Mouse (Mus musculus) adrenal gland, adult 10 weeks (tissue): ENCODE results near the gene 5330417C22Rik. TPM values are rescaled to one million over a fixed set of nuclear protein-coding genes. Genes with fewer than 3 reads are reported as not detected.

Experiments
- polyA plus RNA-seq: library from polyadenylated mRNA; stranded (reverse); fragments of 350-450 nt; fragmentation: Illumina TruSeq; extraction: RNeasy Lipid Tissue Mini Kit (QIAGEN cat#74804); gene quantifications from one replicate; pipeline ENCODE4 v1.2.3, GENCODE M21; 2014; ENCODE audit warnings: low read depth, low replicate concordance

5330417C22Rik gene
- 1.0 TPM for polyA plus RNA-seq

DNA sequence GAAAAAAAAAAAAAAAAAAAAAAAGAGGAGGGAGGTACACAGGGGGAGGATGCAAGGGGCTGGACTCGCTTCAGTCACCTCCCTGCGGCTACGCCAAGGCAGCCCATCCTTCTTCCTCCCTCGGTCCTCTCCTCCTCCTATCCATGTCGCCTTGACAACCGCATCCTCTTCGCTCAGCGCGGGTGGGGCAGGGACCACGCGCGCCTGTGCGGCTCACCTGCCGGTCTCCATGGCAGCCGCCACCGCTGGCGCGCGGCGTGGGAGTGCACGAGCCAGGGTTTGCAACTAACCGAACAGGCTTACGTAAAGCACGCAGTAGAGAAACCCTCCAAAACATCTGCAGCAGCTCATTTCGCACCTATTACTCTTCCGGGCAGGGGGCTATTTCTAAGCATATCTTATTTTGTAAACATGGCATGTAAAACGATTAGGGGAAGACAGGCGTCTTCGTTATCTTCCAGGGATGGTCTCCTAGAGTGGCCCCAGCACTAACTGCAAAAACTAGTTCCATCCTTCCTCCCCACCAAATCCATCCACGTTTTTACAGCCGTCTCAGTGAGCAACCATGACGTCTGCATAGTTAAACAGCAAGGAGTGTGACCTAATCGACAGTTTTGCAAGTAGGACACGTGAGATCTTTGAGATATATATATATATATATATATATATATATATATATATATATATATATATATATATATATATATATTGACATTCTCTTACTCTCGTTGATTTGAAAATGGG, at the start of gene 5330417C22Rik:
TSS of gene 5330417C22Rik (minus strand) at position 20 of the 744 bp plus-strand sequence.

DNA sequence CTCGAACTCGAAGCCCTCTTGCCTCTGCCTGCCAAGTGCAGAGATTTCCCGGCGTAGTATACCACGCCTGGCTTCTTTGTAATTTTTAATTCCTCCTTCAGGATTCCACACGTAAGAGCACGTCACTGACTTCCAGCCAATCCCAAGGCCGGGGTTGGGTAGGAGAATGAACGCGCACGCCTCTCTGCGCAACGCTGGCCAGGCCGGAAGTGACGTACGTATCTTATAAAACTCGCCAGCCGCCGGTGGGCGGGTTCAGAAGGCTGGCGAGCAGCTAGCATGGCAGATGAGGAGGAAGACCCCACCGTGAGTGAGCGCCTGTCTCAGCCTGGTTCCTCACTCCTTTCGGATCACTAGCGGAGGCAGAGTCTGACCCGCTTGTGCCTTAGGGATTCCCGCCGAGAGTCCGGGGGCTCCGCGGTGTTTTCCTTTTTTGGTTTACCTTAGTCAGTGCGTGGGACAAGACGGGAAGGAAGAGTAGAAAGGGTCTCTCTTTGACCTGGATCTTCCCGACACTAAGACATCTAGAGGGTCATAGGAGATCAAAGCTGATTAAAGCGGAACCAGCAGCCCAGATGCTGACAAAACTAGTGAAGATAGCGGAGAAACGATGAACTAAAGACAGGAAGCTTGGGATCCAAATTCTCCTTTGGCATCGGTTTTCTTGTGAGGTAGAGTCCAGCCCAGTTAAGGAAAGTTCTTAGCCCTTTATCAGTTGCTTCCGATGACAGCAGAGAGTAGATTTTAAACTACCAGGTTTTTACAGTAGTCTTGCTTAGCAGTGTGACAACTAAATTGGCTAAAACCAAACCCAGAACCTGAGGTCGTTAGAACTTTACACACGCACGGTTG, 35.3 kb upstream of the 5330417C22Rik start, which contains the start of gene Taf13:
TSS of gene Taf13 (plus strand) at position 256 of the 852 bp plus-strand sequence.

DNA sequence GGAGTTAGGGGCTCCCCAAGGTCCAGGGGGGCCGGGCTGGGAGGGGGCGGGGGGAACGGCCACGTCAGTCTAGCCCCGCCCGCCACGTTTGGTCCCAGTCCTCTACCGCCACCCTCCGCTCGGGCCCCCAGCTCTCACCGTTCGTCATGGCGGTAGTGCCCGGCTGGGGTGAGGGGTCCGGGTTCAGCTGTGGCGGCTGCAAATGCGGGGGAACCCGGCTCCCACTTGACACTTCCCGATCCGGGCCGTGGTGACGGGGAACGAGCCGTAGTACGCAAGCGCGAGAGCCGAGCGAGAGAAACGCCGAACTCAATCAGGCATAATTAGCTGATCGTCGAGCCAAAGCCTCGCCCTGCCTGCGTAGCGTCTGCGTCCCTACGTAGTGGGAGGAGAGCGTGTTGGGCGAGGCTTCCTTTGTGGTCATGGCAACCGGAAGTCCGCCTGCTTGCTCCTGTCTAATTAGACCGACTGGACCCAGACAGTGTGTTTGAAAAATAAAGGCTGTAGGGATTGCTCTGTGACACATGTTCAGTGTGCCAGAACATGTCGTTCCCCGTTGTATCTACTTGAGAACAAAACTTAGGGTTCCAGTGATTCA, 25.9 kb upstream of the 5330417C22Rik start, which contains the start of gene Tmem167b:
TSS of gene Tmem167b (minus strand) at position 334 of the 598 bp plus-strand sequence.

DNA sequence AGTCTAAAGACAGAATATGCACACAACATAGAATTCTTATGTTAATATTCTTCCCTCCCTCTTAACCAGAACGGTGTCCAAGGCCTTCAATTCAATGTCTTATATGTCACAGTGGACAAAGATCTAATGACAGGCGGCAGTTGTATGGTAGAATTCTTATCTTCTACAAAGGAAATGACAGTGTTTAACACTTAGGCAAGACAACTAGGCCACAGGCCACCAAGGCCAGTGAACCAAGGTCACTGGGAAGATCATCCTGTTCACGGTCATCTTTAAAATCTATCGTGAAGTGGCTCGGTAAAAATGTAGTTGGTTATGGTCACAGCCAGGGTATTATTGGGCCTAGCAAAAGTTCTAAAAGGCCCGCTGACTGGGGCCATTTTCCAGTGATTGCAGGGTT, 2.4 kb downstream of the 5330417C22Rik start, which contains the start of gene 1700013F07Rik:
TSS of gene 1700013F07Rik (plus strand) at position 200 of the 400 bp plus-strand sequence.

DNA sequence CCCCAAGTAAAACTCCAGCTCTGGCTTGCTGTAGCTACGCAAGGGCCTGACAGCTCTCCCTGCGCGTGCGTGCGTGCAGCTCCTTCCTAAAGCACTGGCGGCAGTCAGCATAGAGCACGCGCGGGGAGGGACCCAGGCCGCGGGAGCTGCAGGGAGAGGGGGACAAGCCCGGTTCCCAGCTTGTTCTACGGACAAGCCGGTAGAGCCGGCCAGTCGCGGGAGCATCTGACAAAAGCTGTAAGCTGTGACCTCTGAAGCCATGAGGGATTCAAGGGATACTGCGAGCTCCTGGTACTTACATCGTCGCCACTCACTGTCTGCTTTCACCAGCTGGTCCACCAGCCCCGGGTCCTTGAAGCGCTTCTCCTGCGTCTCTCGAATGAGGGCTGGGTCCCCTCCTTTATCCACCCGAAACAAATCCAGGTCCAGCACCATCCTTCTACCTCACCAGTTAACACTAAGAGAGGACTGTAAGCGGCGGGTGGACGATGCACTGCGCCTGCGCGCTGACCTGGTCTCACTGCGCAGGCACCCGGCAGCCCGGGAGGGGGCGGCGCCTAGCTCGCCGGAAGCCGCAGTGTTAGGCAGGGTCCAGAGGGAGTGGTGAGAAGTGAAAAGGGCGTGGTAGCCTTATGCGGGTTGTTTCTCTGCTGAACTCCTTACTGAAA, 91.5 kb downstream of the 5330417C22Rik start, which contains the start of gene Sars:
TSS of gene Sars (minus strand) at position 512 of the 668 bp plus-strand sequence.

DNA sequence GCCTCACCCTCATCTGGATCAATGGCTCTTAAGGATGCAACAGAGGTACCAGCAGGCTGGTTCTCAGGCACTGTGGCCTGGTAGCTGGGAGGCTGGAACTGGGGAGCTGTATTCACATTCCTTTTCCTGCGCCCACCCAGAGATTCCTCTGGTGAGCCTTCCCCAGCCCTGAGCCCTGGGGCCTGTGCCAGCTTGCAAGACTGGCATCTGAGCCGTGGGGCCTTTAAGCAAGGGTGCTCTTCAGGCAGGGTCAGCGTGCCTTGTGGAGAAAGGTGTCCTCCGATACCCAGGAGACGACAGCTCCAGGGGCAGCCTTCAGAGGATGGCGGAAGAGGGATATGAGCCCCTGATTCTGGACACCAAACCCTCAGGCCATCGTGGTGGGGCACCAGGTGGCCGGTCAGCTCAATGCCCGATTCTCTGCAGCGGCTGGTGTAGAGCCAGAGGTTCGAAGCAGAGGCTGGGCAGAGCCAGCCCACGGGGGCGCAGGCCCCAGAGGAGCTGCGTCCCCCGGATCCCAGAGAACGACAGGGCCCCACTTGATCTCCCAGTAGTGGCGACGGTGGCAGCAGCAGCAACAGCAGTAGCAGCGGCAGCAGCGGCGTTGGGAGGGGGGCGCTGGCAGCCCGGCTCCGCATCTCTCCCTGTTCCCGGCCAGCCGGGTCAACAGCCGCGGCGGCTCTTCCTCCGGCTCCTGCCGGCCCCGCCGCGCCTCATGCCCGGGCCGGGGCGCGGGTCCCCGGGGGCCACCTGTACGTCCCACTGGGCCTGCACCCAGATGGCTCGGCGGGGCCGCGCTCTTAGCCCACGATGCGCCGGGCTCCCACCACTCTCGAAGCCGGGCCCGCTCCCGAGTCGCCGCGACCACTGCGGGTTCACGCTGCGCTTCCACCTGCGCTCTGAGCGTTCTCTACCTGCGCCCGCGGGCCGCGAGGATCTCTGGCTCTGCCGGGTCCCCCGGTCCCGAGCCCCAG, 121.2 kb downstream of the 5330417C22Rik start, which contains the start of gene Celsr2:
TSS of gene Celsr2 (minus strand) at position 696 of the 974 bp plus-strand sequence.

Other genes with a start within 250 kb of the 5330417C22Rik start
- not detected for gene Mybphl, start 171.6 kb downstream of the 5330417C22Rik start, polyA plus RNA-seq
- not detected for gene Psrc1, start 152.7 kb downstream of the 5330417C22Rik start, polyA plus RNA-seq
- gene Celsr2, start 121.0 kb downstream of the 5330417C22Rik start, polyA plus RNA-seq = 0.41 TPM
- gene Sars, start 91.3 kb downstream of the 5330417C22Rik start, polyA plus RNA-seq = 21.2 TPM
- not detected for gene 1700013F07Rik, start 2.4 kb downstream of the 5330417C22Rik start, polyA plus RNA-seq
- gene Tmem167b, start 25.9 kb upstream of the 5330417C22Rik start, polyA plus RNA-seq = 122 TPM
- 107 TPM for gene Taf13, start 35.2 kb upstream of the 5330417C22Rik start, polyA plus RNA-seq
- gene Wdr47, start 54.7 kb upstream of the 5330417C22Rik start, polyA plus RNA-seq = 37.4 TPM
- 43.8 TPM for gene Clcc1, start 117.4 kb upstream of the 5330417C22Rik start, polyA plus RNA-seq
- 4.9 TPM for gene Gpsm2, start 185.8 kb upstream of the 5330417C22Rik start, polyA plus RNA-seq
- not detected for gene Aknad1, start 203.1 kb upstream of the 5330417C22Rik start, polyA plus RNA-seq